Mouse (Mus musculus): ENCODE results near the gene Tmem247.

DNA sequence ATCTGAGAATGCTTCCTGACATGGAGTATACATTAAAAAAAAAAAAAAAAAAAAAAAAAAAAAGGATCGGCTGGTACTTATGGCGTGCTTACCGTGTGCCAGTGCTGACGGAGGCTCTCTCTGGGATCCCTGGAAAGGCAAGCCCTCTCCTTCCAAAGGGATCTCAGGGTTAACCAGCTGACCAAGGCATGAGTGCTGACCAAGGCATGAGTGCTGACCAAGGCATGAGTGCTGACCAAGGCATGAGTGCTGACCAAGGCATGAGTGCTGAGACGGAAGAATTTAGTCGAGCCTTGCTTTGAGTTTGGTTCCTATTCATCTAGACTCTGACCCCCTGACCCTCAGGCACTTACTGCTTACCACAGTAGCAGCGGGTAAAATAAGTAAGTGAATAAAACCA, 21.5 kb downstream of the Tmem247 start:
- TF ChIP-seq CTCF (IDR thresholded peaks at IDR 0.05; ENCODE audit: control insufficient read depth, insufficient read depth, low read length) (no peak), POLR2A (IDR thresholded peaks at IDR 0.05; ENCODE audit: borderline replicate concordance, control insufficient read depth, low read depth, low read length) (no peak)
